Mouse (Mus musculus) monocyte, adult 5-6 weeks (primary cell): ENCODE results near the gene Notum. TPM values are rescaled to one million over a fixed set of nuclear protein-coding genes. Genes with fewer than 3 reads are reported as not detected.
A peak's percentile ranks its signal among the peaks of the same experiment; 100 is the strongest.

Experiments
- ATAC-seq: fragments of 153-309, 156-312 bp; replicated peaks from 2 replicates; pipeline ENCODE4 v1.8.0; 2017; ENCODE audit warnings: mild to moderate bottlenecking; ENCODE audit not compliant: low TSS enrichment, insufficient number of reproducible peaks, severe bottlenecking, poor library complexity, low FRiP score
- total RNA-seq: library from RNA; stranded (forward); fragments of 200-1000, 200-491, 200-594 nt; gene quantifications from 3 replicates; pipeline ENCODE4 v1.2.3, GENCODE M21; 2017

Notum gene
- total RNA-seq, 1 experiment from 2014 or later: not detected

- ATAC-seq: no peak
These were observed 35.7 kb downstream of the Notum start, which contains the start of gene Sirt7 for GRCm38 (mm10) chr11:120625152-120625775. Gene Sirt7 (minus strand): TSS chr11:120625240.

- ATAC-seq: no peak
These were observed 36.3 kb downstream of the Notum start for GRCm38 (mm10) chr11:120624680-120625111.

- no peak for ATAC-seq
These were observed 36.9 kb downstream of the Notum start for GRCm38 (mm10) chr11:120623961-120624679.

GRCm38 (mm10) chr11:120622805-120623204 lies 38.2 kb downstream of the Notum start:
- no peak for ATAC-seq

GRCm38 (mm10) chr11:120620195-120620594 lies 40.8 kb downstream of the Notum start:
- ATAC-seq: no peak

- no peak for ATAC-seq
These were observed 42.1 kb downstream of the Notum start for GRCm38 (mm10) chr11:120618619-120619535.

DNA sequence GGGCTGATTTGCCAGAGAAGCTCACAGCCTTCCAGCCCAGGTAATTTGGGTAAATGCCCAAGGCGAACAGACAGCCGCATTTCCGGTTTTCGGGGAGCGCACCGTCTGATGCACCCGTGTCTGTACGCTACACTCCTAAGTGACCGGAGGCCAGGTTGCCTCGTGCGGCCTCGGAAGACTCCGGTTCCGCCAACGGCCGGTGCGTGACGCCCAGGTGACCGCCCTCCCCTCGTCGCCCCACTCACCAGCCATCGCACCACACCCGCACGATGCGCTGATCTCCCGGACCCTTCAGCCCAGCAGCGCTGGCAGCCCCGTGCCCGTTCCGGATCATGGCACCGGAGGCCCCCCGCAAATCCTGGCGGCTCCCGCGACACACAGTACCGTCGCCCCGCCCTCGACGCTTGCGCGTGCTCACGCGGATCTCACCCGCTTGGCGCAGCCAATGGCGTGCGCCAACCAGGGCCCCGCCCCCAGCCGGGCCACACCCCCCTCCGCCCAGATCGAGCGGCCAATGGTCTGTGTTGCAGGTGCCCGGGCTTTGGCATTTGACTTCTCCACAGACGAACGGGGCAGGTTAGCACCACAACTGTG lies 43.4 kb downstream of the Notum start, which contains the start of gene Pcyt2:
Gene Pcyt2 (minus strand): TSS at position 418 of the 594 bp plus-strand sequence.
- peak; percentile 86 for ATAC-seq

GRCm38 (mm10) chr11:120616617-120617294 lies 44.2 kb downstream of the Notum start:
- no peak for ATAC-seq

DNA sequence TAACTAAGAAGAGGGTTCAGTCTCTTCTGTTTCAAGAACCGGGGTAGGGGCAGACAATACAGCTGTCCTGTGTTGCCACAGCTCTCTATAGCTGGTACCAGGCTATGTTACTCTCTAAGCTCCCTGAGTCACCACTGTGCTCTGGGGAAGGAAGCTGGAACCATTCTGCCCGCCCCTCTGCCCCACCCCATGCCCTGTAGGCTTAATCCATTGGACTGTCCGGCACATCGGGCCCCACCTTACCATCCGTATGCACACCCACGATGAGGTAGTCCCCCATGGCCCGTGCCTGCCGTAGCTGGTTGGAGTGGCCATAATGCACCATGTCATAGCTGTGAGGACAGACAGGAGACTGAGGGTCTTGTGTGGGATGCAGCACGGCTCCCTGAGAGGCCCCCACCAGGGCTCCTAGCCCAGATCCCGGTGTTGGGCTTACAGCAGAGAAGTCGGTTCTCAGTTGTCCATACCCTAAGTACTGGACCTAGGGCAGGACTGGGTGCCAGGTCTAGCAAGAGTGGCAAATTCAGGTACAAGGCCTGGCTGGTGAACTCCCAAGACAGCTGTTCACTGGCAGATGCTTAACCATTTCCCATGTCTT lies 45.3 kb downstream of the Notum start:
- no peak for ATAC-seq

GRCm38 (mm10) chr11:120615167-120615566 lies 45.8 kb downstream of the Notum start:
- ATAC-seq: no peak

DNA sequence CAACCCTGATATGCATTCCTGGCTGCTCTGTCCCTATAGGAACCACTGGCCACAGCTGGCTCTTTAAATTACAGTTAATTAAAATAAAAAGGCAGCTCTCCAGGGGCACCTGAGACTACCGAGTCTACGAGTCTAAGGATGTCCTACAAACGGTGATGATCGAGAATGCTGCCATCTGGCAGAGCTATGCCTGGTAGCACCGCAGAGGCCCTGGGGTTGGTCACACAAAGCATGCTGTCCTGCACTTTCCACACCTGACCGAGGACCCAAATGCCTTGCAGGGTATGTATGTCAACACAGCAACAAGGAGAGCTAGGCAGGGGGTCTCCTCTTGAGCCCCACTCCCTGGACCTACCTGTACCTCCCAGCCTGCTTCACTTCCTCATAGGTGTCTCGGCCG lies 47.0 kb downstream of the Notum start:
- ATAC-seq: no peak

- ATAC-seq: no peak
These were observed 47.4 kb downstream of the Notum start for GRCm38 (mm10) chr11:120613481-120613972.

- ATAC-seq: peak; percentile 69
These were observed 48.2 kb downstream of the Notum start for GRCm38 (mm10) chr11:120612763-120613162.

- no peak for ATAC-seq
These were observed 50.4 kb downstream of the Notum start for GRCm38 (mm10) chr11:120610477-120611046.

DNA sequence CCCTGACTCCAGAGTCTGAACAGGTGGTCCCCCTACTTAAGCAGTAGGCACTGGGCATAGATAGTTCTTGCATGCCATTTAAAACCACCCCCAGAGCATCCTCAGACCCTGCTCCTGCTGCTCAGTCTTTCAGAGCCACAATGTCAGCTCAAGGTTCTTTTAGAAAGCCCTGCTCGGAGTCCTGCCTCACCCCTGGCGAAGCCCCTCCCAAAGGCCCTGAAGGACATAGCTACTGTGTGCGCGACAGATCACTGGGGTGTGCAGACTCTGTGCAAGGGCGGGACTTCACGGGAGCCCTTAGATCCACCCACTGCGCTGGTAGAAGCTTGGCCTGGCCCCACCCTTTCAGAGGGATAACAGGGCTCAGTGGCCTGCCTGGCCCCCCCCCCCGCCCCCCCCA lies 51.7 kb downstream of the Notum start:
- ATAC-seq: no peak

GRCm38 (mm10) chr11:120608241-120609034 lies 52.5 kb downstream of the Notum start, which contains the start of gene Npb:
Gene Npb (plus strand): TSS chr11:120608477.
- no peak for ATAC-seq

DNA sequence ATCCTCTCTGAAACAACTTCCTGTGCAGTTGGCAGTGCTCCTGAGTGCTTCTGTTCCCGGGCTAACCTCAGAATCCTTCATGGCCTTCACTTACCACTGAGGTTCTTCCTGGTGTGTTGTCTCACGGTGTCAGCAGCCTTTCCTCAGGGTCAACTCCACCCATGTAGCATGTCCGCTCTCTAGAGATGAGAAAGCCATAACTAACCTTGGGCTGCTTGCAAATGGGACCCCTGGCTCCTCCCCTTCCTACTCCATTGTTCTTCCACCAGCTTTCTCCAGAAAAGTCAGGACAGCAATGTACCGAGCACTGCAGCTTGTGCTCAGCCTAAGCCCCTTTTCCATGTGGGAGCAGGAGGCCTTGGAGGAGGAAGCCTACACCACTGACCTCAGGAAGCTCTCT lies 54.2 kb downstream of the Notum start:
- ATAC-seq: no peak
